Mouse (Mus musculus): Measurements from ENCODE around the gene Chit1. TPM values are rescaled to one million over a fixed set of nuclear protein-coding genes. Genes with fewer than 3 reads are reported as not detected.

The Chit1 gene
- polyA plus RNA-seq, 1 experiment from 2014 or later = not detected

GRCm38 (mm10) chr1:134184089-134184488 is 73.0 kb downstream of the Chit1 start:
- Histone ChIP-seq H3K4me1 (replicated peaks; ENCODE audit: control insufficient read depth, insufficient read depth, low read length) (peaks cover 6% of the 10 kb centered on the region), H3K9me3 (ENCODE audit: control insufficient read depth, low read length) (no peaks in the 10 kb centered on the region), H3K9ac (replicated peaks; ENCODE audit: low read depth, low read length) (no peak overlapping the region), H3K36me3 (ENCODE audit: control insufficient read depth, insufficient read depth) (no peaks in the 10 kb centered on the region), H3K4me3 (replicated peaks; ENCODE audit: low read length) (no peak overlapping the region), H3K27me3 (replicated peaks; ENCODE audit: control insufficient read depth, insufficient read depth, low read length) (no peaks in the 10 kb centered on the region), H3K27ac (ENCODE audit: low read length) (no peak overlapping the region), H3K4me2 (ENCODE audit: low read length) (no peak overlapping the region)
- WGBS = 91% methylated on average over 4 of the region's 4 CpGs
- ATAC-seq = no peak

- no peak overlapping the region for H3K4me3 ChIP-seq (replicated peaks; ENCODE audit: low read length)
- no peak overlapping the region for H3K9ac ChIP-seq (replicated peaks; ENCODE audit: low read depth, low read length)
- H3K9me3 ChIP-seq (ENCODE audit: control insufficient read depth, low read length) = no peaks in the 10 kb centered on the region
- H3K4me2 ChIP-seq (ENCODE audit: low read length) = no peak overlapping the region
- no peak for ATAC-seq
- WGBS = 77% methylated on average over 5 of the region's 5 CpGs
- H3K36me3 ChIP-seq (ENCODE audit: control insufficient read depth, insufficient read depth) = no peaks in the 10 kb centered on the region
- no peaks in the 10 kb centered on the region for H3K27me3 ChIP-seq (replicated peaks; ENCODE audit: control insufficient read depth, insufficient read depth, low read length)
- no peak overlapping the region for H3K27ac ChIP-seq (ENCODE audit: low read length)
- peaks cover 9% of the 10 kb centered on the region for H3K4me1 ChIP-seq (replicated peaks; ENCODE audit: control insufficient read depth, insufficient read depth, low read length)
Observed at GRCm38 (mm10) chr1:134188217-134188616, 77.2 kb downstream of the Chit1 start.

GRCm38 (mm10) chr1:134188989-134189729 is 78.1 kb downstream of the Chit1 start:
- no peaks in the 10 kb centered on the region for H3K9me3 ChIP-seq (ENCODE audit: control insufficient read depth, low read length)
- H3K4me1 ChIP-seq (replicated peaks; ENCODE audit: control insufficient read depth, insufficient read depth, low read length) = peaks cover 9% of the 10 kb centered on the region
- ATAC-seq = 0 out of 2 replicates have a peak, but pooled peaks have one; percentile 50
- WGBS = 21% methylated on average over 12 of the region's 12 CpGs
- H3K27me3 ChIP-seq (replicated peaks; ENCODE audit: control insufficient read depth, insufficient read depth, low read length) = no peaks in the 10 kb centered on the region
- H3K27ac ChIP-seq (ENCODE audit: low read length) = 0 out of 2 replicates have a peak overlapping the region, but pooled peaks have one; percentile 4
- H3K36me3 ChIP-seq (ENCODE audit: control insufficient read depth, insufficient read depth) = no peaks in the 10 kb centered on the region
- H3K9ac ChIP-seq (replicated peaks; ENCODE audit: low read depth, low read length) = no peak overlapping the region
- 0 out of 2 replicates have a peak overlapping the region, but pooled peaks have one; percentile 16 for H3K4me2 ChIP-seq (ENCODE audit: low read length)
- H3K4me3 ChIP-seq (replicated peaks; ENCODE audit: low read length) = no peak overlapping the region

- Histone ChIP-seq H3K9ac (replicated peaks; ENCODE audit: low read depth, low read length) (no peak overlapping the region), H3K27ac (ENCODE audit: low read length) (no peak overlapping the region), H3K9me3 (ENCODE audit: control insufficient read depth, low read length) (no peaks in the 10 kb centered on the region), H3K4me2 (ENCODE audit: low read length) (no peak overlapping the region), H3K4me3 (replicated peaks; ENCODE audit: low read length) (no peak overlapping the region), H3K36me3 (ENCODE audit: control insufficient read depth, insufficient read depth) (no peaks in the 10 kb centered on the region), H3K4me1 (replicated peaks; ENCODE audit: control insufficient read depth, insufficient read depth, low read length) (peaks cover 20% of the 10 kb centered on the region), H3K27me3 (replicated peaks; ENCODE audit: control insufficient read depth, insufficient read depth, low read length) (no peaks in the 10 kb centered on the region)
- ATAC-seq = no peak
- WGBS = 88% methylated on average over 5 of the region's 5 CpGs
Observed at GRCm38 (mm10) chr1:134191192-134191591, 80.2 kb downstream of the Chit1 start.

GRCm38 (mm10) chr1:134192024-134192423 is 81.0 kb downstream of the Chit1 start:
- Histone ChIP-seq H3K27ac (ENCODE audit: low read length) (no peak overlapping the region), H3K27me3 (replicated peaks; ENCODE audit: control insufficient read depth, insufficient read depth, low read length) (no peaks in the 10 kb centered on the region), H3K4me2 (ENCODE audit: low read length) (no peak overlapping the region), H3K9me3 (ENCODE audit: control insufficient read depth, low read length) (no peaks in the 10 kb centered on the region), H3K4me3 (replicated peaks; ENCODE audit: low read length) (no peak overlapping the region), H3K36me3 (ENCODE audit: control insufficient read depth, insufficient read depth) (no peaks in the 10 kb centered on the region), H3K9ac (replicated peaks; ENCODE audit: low read depth, low read length) (no peak overlapping the region), H3K4me1 (replicated peaks; ENCODE audit: control insufficient read depth, insufficient read depth, low read length) (peaks cover 20% of the 10 kb centered on the region)
- ATAC-seq = no peak
- WGBS = 67% methylated on average over 4 of the region's 4 CpGs

GRCm38 (mm10) chr1:134193126-134193525 is 82.1 kb downstream of the Chit1 start, which contains the start of gene Mybph:
Gene Mybph, plus strand, starts transcription at chr1:134193448.
- no peaks in the 10 kb centered on the region for H3K9me3 ChIP-seq (ENCODE audit: control insufficient read depth, low read length)
- peaks cover 20% of the 10 kb centered on the region for H3K4me1 ChIP-seq (replicated peaks; ENCODE audit: control insufficient read depth, insufficient read depth, low read length)
- no peak for ATAC-seq
- no peak within 1 kb of the TSS for H3K9ac ChIP-seq (replicated peaks; ENCODE audit: low read depth, low read length)
- no peak within 1 kb of the TSS for H3K4me2 ChIP-seq (ENCODE audit: low read length)
- H3K36me3 ChIP-seq (ENCODE audit: control insufficient read depth, insufficient read depth) = no peaks in the 10 kb centered on the region
- no peak within 1 kb of the TSS for H3K4me3 ChIP-seq (replicated peaks; ENCODE audit: low read length)
- H3K27ac ChIP-seq (ENCODE audit: low read length) = no peak within 1 kb of the TSS
- no peaks in the 10 kb centered on the region for H3K27me3 ChIP-seq (replicated peaks; ENCODE audit: control insufficient read depth, insufficient read depth, low read length)
- 100% methylated on average over 1 of the region's 1 CpGs for WGBS

- no peak overlapping the region for H3K27ac ChIP-seq (ENCODE audit: low read length)
- H3K4me3 ChIP-seq (replicated peaks; ENCODE audit: low read length) = no peak overlapping the region
- no peak overlapping the region for H3K9ac ChIP-seq (replicated peaks; ENCODE audit: low read depth, low read length)
- 81% methylated on average over 7 of the region's 7 CpGs for WGBS
- no peaks in the 10 kb centered on the region for H3K36me3 ChIP-seq (ENCODE audit: control insufficient read depth, insufficient read depth)
- peaks cover 17% of the 10 kb centered on the region for H3K4me1 ChIP-seq (replicated peaks; ENCODE audit: control insufficient read depth, insufficient read depth, low read length)
- no peak overlapping the region for H3K4me2 ChIP-seq (ENCODE audit: low read length)
- H3K9me3 ChIP-seq (ENCODE audit: control insufficient read depth, low read length) = no peaks in the 10 kb centered on the region
- H3K27me3 ChIP-seq (replicated peaks; ENCODE audit: control insufficient read depth, insufficient read depth, low read length) = no peaks in the 10 kb centered on the region
- ATAC-seq = no peak
Observed at GRCm38 (mm10) chr1:134193674-134194197, 82.7 kb downstream of the Chit1 start.

GRCm38 (mm10) chr1:134194298-134195022 is 83.4 kb downstream of the Chit1 start:
- Histone ChIP-seq H3K4me1 (replicated peaks; ENCODE audit: control insufficient read depth, insufficient read depth, low read length) (peaks cover 10% of the 10 kb centered on the region), H3K4me3 (replicated peaks; ENCODE audit: low read length) (no peak overlapping the region), H3K36me3 (ENCODE audit: control insufficient read depth, insufficient read depth) (no peaks in the 10 kb centered on the region), H3K27ac (ENCODE audit: low read length) (no peak overlapping the region), H3K9ac (replicated peaks; ENCODE audit: low read depth, low read length) (no peak overlapping the region), H3K9me3 (ENCODE audit: control insufficient read depth, low read length) (no peaks in the 10 kb centered on the region), H3K4me2 (ENCODE audit: low read length) (no peak overlapping the region), H3K27me3 (replicated peaks; ENCODE audit: control insufficient read depth, insufficient read depth, low read length) (no peaks in the 10 kb centered on the region)
- ATAC-seq = no peak
- 75% methylated on average over 16 of the region's 16 CpGs for WGBS

- no peaks in the 10 kb centered on the region for H3K27me3 ChIP-seq (replicated peaks; ENCODE audit: control insufficient read depth, insufficient read depth, low read length)
- H3K9ac ChIP-seq (replicated peaks; ENCODE audit: low read depth, low read length) = no peak overlapping the region
- ATAC-seq = no peak
- 70% methylated on average over 2 of the region's 2 CpGs for WGBS
- H3K4me2 ChIP-seq (ENCODE audit: low read length) = no peak overlapping the region
- peaks cover 10% of the 10 kb centered on the region for H3K4me1 ChIP-seq (replicated peaks; ENCODE audit: control insufficient read depth, insufficient read depth, low read length)
- no peak overlapping the region for H3K4me3 ChIP-seq (replicated peaks; ENCODE audit: low read length)
- no peak overlapping the region for H3K27ac ChIP-seq (ENCODE audit: low read length)
- no peaks in the 10 kb centered on the region for H3K36me3 ChIP-seq (ENCODE audit: control insufficient read depth, insufficient read depth)
- no peaks in the 10 kb centered on the region for H3K9me3 ChIP-seq (ENCODE audit: control insufficient read depth, low read length)
Observed at GRCm38 (mm10) chr1:134195117-134195516, 84.1 kb downstream of the Chit1 start.
